Mouse (Mus musculus): Measurements from ENCODE around the gene Nhlrc1. TPM values are rescaled to one million over a fixed set of nuclear protein-coding genes. Genes with fewer than 3 reads are reported as not detected.

Gene Nhlrc1
- polyA plus RNA-seq, 1 experiment from 2014 or later = 4.2 TPM

DNA sequence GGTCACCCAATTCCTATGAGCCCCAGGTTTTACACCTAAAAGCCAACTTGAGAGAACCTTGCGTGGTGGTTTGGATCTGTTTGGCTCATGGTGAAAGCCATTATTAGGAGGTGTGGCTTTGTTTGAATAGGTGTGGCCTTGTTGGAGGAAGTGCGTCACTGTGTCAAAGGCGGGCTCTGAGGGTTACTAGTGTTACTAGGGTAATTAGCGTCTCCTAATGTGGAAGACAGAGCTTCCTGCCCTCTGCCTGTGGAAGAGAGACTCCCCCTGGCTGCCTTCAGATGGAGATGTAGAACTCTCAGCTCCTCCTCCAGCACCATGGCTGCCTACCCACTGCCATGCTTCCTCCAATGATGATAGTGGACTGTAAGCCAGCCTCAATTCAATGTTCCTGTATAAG is 13.1 kb downstream of the Nhlrc1 start:
- H3K9me3 ChIP-seq (replicated peaks) = no peaks in the 10 kb centered on the region
- no peak for ATAC-seq (replicated peaks; ENCODE audit: insufficient number of reproducible peaks, insufficient read depth, low FRiP score, low read depth)
- no peaks in the 10 kb centered on the region for H3K4me1 ChIP-seq (replicated peaks)
- no peak overlapping the region for H3K27ac ChIP-seq
- H3K36me3 ChIP-seq = no peaks in the 10 kb centered on the region
- no peak overlapping the region for H3K4me2 ChIP-seq
- H3K27me3 ChIP-seq = no peaks in the 10 kb centered on the region
- no peak overlapping the region for H3K4me3 ChIP-seq
- no peak overlapping the region for H3K9ac ChIP-seq
- 90% methylated on average over 4 of the region's 4 CpGs for WGBS

- H3K4me1 ChIP-seq (replicated peaks) = no peaks in the 10 kb centered on the region
- no peak overlapping the region for H3K9ac ChIP-seq
- no peaks in the 10 kb centered on the region for H3K27me3 ChIP-seq
- no peak overlapping the region for H3K4me3 ChIP-seq
- no peak for ATAC-seq (replicated peaks; ENCODE audit: insufficient number of reproducible peaks, insufficient read depth, low FRiP score, low read depth)
- no peak overlapping the region for H3K4me2 ChIP-seq
- no peak overlapping the region for H3K27ac ChIP-seq
- 40% methylated on average over 5 of the region's 5 CpGs for WGBS
- H3K9me3 ChIP-seq (replicated peaks) = no peaks in the 10 kb centered on the region
- no peaks in the 10 kb centered on the region for H3K36me3 ChIP-seq
Observed at GRCm38 (mm10) chr13:46999498-46999897, 15.2 kb downstream of the Nhlrc1 start.

DNA sequence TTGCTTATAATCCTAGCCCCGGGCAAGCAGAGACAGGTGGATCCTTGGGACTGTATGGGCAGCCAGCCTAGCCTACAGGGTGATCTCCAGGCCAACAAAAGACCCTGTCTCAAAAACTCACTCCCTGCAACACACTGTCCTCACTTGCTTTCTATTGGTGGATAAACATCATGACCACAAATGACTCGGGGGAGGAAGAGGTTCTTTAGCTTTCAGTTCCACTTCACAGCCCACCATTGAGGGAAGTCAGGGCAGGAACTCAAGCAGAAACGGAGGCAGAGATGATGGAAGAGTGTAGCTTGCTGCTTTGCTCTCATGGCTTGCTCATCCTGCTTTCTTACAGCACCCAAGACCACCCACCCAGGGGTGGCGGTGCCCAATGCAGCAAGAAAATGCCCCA is 17.3 kb downstream of the Nhlrc1 start:
- no peak for ATAC-seq (replicated peaks; ENCODE audit: insufficient number of reproducible peaks, insufficient read depth, low FRiP score, low read depth)
- 71% methylated on average over 4 of the region's 4 CpGs for WGBS

GRCm38 (mm10) chr13:46993274-46993551 is 21.4 kb downstream of the Nhlrc1 start:
- 73% methylated on average over 2 of the region's 2 CpGs for WGBS
- H3K9ac ChIP-seq = no peak overlapping the region
- ATAC-seq (replicated peaks; ENCODE audit: insufficient number of reproducible peaks, insufficient read depth, low FRiP score, low read depth) = no peak

More for the DNA sequence above, 17.3 kb downstream of the Nhlrc1 start:
- no peak overlapping the region for H3K4me2 ChIP-seq
- no peak overlapping the region for H3K4me3 ChIP-seq
- no peak overlapping the region for H3K27ac ChIP-seq
- H3K9me3 ChIP-seq (replicated peaks) = no peaks in the 10 kb centered on the region
- H3K27me3 ChIP-seq = no peaks in the 10 kb centered on the region
- no peaks in the 10 kb centered on the region for H3K36me3 ChIP-seq
- H3K4me1 ChIP-seq (replicated peaks) = peaks cover 5% of the 10 kb centered on the region; the same call in 1 of the 2 replicates
- no peak overlapping the region for H3K9ac ChIP-seq

DNA sequence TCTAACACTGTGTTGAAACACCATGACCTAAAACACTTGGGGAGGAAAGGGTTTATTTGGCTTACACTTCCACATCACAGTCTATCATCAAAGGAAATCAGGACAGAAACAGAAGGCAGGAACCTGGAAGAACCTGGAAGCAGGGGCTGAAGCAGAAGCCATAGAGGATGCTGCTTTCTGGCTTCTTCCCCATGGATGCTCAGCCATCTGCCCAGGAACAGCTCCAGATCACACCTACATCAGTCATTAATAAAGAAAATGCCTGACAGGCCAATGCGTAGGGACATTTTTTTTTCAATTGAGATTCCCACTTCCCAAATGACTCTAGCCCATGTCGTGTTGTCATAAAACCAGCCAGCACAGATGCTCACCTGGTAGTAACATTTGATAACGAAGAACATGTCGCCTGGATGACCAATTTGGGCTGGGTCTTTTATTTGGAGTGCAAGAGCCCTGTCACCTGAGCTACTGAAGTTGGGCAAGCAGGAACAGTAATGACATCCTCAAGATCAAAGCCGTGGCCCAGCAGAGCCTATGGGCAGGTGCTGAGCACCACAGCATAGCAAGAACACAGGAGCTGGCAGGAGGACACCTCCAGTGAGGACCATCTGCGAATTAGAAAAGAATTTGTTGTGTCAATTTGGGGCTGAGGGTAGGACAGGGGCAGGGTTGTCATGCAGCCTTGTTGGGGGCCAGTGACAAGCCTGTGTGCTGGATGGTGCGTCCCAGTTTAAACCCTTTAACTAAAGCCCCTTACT is 22.0 kb downstream of the Nhlrc1 start:
- WGBS = 85% methylated on average over 7 of the region's 7 CpGs
- Histone ChIP-seq H3K27ac (no peak overlapping the region), H3K4me1 (replicated peaks) (peaks cover 13% of the 10 kb centered on the region), H3K9me3 (replicated peaks) (no peaks in the 10 kb centered on the region), H3K4me2 (no peak overlapping the region), H3K27me3 (no peaks in the 10 kb centered on the region), H3K9ac (no peak overlapping the region), H3K4me3 (no peak overlapping the region), H3K36me3 (no peaks in the 10 kb centered on the region)
- ATAC-seq (replicated peaks; ENCODE audit: insufficient number of reproducible peaks, insufficient read depth, low FRiP score, low read depth) = no peak

More at GRCm38 (mm10) chr13:46993274-46993551, 21.4 kb downstream of the Nhlrc1 start:
- Histone ChIP-seq H3K36me3 (no peaks in the 10 kb centered on the region), H3K27me3 (no peaks in the 10 kb centered on the region), H3K4me3 (no peak overlapping the region), H3K4me1 (replicated peaks) (peaks cover 13% of the 10 kb centered on the region), H3K4me2 (no peak overlapping the region), H3K27ac (no peak overlapping the region), H3K9me3 (replicated peaks) (no peaks in the 10 kb centered on the region)

- no peak for ATAC-seq (replicated peaks; ENCODE audit: insufficient number of reproducible peaks, insufficient read depth, low FRiP score, low read depth)
- Histone ChIP-seq H3K4me2 (no peak overlapping the region), H3K36me3 (no peaks in the 10 kb centered on the region), H3K27ac (no peak overlapping the region), H3K9ac (no peak overlapping the region), H3K4me3 (no peak overlapping the region), H3K9me3 (replicated peaks) (no peaks in the 10 kb centered on the region), H3K27me3 (no peaks in the 10 kb centered on the region), H3K4me1 (replicated peaks) (peaks cover 20% of the 10 kb centered on the region)
- 19% methylated on average over 4 of the region's 4 CpGs for WGBS
Observed at GRCm38 (mm10) chr13:46990376-46991011, 24.2 kb downstream of the Nhlrc1 start.

- Histone ChIP-seq H3K9me3 (replicated peaks) (no peaks in the 10 kb centered on the region), H3K9ac (no peak overlapping the region), H3K27me3 (no peaks in the 10 kb centered on the region), H3K4me2 (no peak overlapping the region), H3K36me3 (no peaks in the 10 kb centered on the region), H3K27ac (no peak overlapping the region), H3K4me3 (no peak overlapping the region), H3K4me1 (replicated peaks) (peaks cover 15% of the 10 kb centered on the region)
- 66% methylated on average over 8 of the region's 8 CpGs for WGBS
- ATAC-seq (replicated peaks; ENCODE audit: insufficient number of reproducible peaks, insufficient read depth, low FRiP score, low read depth) = no peak
Observed at GRCm38 (mm10) chr13:46987941-46988340, 26.7 kb downstream of the Nhlrc1 start.

DNA sequence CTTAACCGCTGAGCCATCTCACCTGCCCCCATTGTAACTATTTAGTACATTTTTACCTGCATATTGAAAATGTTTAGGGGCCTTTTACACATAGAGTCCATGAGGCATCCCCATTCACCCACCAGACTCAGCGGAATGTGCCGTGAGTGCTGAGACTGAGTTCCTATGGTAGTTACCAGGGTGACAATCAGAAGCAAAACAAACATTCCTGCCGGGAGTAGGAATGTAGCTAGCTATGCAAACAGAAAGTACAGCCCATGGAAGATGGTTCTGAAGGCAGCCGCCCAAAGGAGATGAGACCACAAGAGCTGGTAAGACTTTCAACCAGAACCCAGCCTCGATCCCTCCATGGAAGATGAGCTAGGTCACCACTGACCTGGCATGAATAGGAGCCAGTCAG is 28.4 kb downstream of the Nhlrc1 start:
- peak; percentile 39; the same call in 1 of the 2 replicates for ATAC-seq (replicated peaks; ENCODE audit: insufficient number of reproducible peaks, insufficient read depth, low FRiP score, low read depth)
- Histone ChIP-seq H3K4me3 (0 out of 2 replicates have a peak overlapping the region, but pooled peaks have one; percentile 13), H3K27ac (no peak overlapping the region), H3K4me1 (replicated peaks) (peaks cover 15% of the 10 kb centered on the region), H3K9me3 (replicated peaks) (no peaks in the 10 kb centered on the region), H3K27me3 (no peaks in the 10 kb centered on the region), H3K4me2 (peak overlapping the region; percentile 33), H3K9ac (no peak overlapping the region), H3K36me3 (no peaks in the 10 kb centered on the region)
- 34% methylated on average over 6 of the region's 6 CpGs for WGBS

DNA sequence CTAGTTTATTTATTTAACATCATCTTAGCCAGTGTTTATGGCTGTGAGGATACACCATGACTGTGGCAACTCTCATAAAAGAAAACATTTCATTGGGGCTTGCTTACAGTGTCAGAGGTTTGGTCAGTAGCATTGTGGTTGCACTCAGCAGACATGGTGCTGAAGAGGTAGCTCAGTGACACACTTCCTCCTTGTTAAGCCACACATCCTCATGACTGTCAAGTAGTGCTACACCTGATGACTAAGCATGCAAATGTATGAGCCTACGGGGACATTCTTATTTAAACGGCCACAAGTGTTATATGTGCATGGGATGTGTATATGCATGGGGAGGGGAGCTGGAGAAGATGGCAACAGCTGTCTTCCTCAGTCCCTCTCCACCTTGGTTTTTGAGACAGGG is 30.8 kb downstream of the Nhlrc1 start:
- Histone ChIP-seq H3K27ac (no peak overlapping the region), H3K4me1 (replicated peaks) (peaks cover 21% of the 10 kb centered on the region), H3K9ac (no peak overlapping the region), H3K36me3 (no peaks in the 10 kb centered on the region), H3K27me3 (no peaks in the 10 kb centered on the region), H3K4me2 (no peak overlapping the region), H3K9me3 (replicated peaks) (no peaks in the 10 kb centered on the region), H3K4me3 (no peak overlapping the region)
- no peak for ATAC-seq (replicated peaks; ENCODE audit: insufficient number of reproducible peaks, insufficient read depth, low FRiP score, low read depth)
- WGBS = 95% methylated on average over 2 of the region's 2 CpGs

GRCm38 (mm10) chr13:46979836-46980490 is 34.7 kb downstream of the Nhlrc1 start:
- WGBS = 19% methylated on average over 13 of the region's 13 CpGs
- H3K4me1 ChIP-seq (replicated peaks) = peaks cover 14% of the 10 kb centered on the region
- no peak for ATAC-seq (replicated peaks; ENCODE audit: insufficient number of reproducible peaks, insufficient read depth, low FRiP score, low read depth)
- no peak overlapping the region for H3K4me3 ChIP-seq
- H3K4me2 ChIP-seq = peak overlapping the region; percentile 31; the same call in 1 of the 2 replicates
- H3K9ac ChIP-seq = no peak overlapping the region
- H3K9me3 ChIP-seq (replicated peaks) = no peaks in the 10 kb centered on the region
- H3K36me3 ChIP-seq = no peaks in the 10 kb centered on the region
- no peaks in the 10 kb centered on the region for H3K27me3 ChIP-seq
- H3K27ac ChIP-seq = peak overlapping the region; percentile 25

DNA sequence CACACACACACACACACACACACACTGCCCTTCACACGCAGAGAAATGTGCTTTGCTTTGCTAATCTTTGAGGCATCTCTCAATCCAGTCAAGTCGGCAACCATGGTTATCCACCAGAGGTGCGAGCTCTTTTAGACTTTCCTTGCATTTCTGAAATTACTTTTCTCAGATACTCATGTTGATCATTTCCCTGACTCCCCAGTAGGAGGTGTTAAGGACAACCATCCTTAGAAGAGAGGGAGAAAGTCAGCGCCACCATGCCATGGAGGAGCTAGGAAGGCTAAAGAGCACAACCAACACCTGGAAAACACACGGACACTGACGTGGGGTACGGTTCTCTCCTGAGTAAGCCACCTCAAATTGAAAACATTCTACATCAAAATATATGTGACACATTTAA is 38.1 kb downstream of the Nhlrc1 start:
- 81% methylated on average over 7 of the region's 7 CpGs for WGBS

More for the DNA sequence above, 38.1 kb downstream of the Nhlrc1 start:
- H3K27ac ChIP-seq = no peak overlapping the region
- H3K4me1 ChIP-seq (replicated peaks) = peaks cover 14% of the 10 kb centered on the region
- no peak overlapping the region for H3K4me3 ChIP-seq
- ATAC-seq (replicated peaks; ENCODE audit: insufficient number of reproducible peaks, insufficient read depth, low FRiP score, low read depth) = no peak
- H3K9me3 ChIP-seq (replicated peaks) = no peaks in the 10 kb centered on the region
- H3K36me3 ChIP-seq = no peaks in the 10 kb centered on the region
- no peaks in the 10 kb centered on the region for H3K27me3 ChIP-seq
- no peak overlapping the region for H3K9ac ChIP-seq
- no peak overlapping the region for H3K4me2 ChIP-seq

Data from heart, embryonic 15.5 days (tissue).